Mouse (Mus musculus) liver, adult 2 months (tissue): ENCODE results near the gene Fancg. TPM values are rescaled to one million over a fixed set of nuclear protein-coding genes. Genes with fewer than 3 reads are reported as not detected.

ENCODE experiments used
- DNase-seq: peaks from one replicate; pipeline ENCODE4 v3.0.0-alpha.2; 2011; ENCODE audit warnings: low read depth, low spot score; ENCODE audit errors: extremely low read depth
- H3K27ac ChIP-seq: fragments of 200-500 bp; replicated peaks from 2 replicates; pipeline ENCODE4 v1.5.1; 2012; ENCODE audit warnings: low read depth, mild to moderate bottlenecking, control low read depth, inconsistent platforms, low read length; ENCODE audit not compliant: insufficient read depth
- H3K27me3 ChIP-seq: fragments of 200-500 bp; 2 replicates; pipeline ENCODE4 v1.6.1; 2012; ENCODE audit warnings: mild to moderate bottlenecking, moderate library complexity, low read length, inconsistent platforms; ENCODE audit not compliant: control insufficient read depth, insufficient read depth
- H3K36me3 ChIP-seq: fragments of 200-500 bp; 2 replicates; pipeline ENCODE4 v1.6.1; 2012; ENCODE audit warnings: low read length, inconsistent platforms; ENCODE audit not compliant: control insufficient read depth, insufficient read depth
- H3K4me1 ChIP-seq: fragments of 200-500 bp; 2 replicates; pipeline ENCODE4 v1.6.1; 2011; ENCODE audit warnings: low read length; ENCODE audit not compliant: control insufficient read depth, insufficient read depth
- H3K4me3 ChIP-seq: fragments of 200-500 bp; 2 replicates; pipeline ENCODE4 v1.5.1; 2011; ENCODE audit warnings: low read depth, mild to moderate bottlenecking, control low read depth, low read length, moderate library complexity; ENCODE audit not compliant: insufficient read depth
- H3K79me2 ChIP-seq: fragments of 200-500 bp; 2 replicates; pipeline ENCODE4 v1.6.1; 2012; ENCODE audit warnings: inconsistent platforms, mild to moderate bottlenecking, low read length, moderate library complexity; ENCODE audit not compliant: control insufficient read depth, insufficient read depth
- H3K9ac ChIP-seq: fragments of 200-500 bp; 2 replicates; pipeline ENCODE4 v1.6.1; 2012; ENCODE audit warnings: low read depth, mild to moderate bottlenecking, control low read depth, inconsistent platforms, low read length
- CTCF ChIP-seq: fragments of 200-500 bp; IDR thresholded peaks from 2 replicates; pipeline ENCODE4 v1.5.1; 2011; ENCODE audit warnings: low read depth, low read length, control low read depth
- POLR2A ChIP-seq: fragments of 200-500 bp; IDR thresholded peaks from 2 replicates; pipeline ENCODE4 v1.6.1; 2011; ENCODE audit warnings: low read length, control low read depth; ENCODE audit not compliant: insufficient read depth; ENCODE audit errors: extremely low read depth
- WGBS: fragments of 180-500 bp; shearing (Covaris S2); methylation state at CpG from one replicate; pipeline ENCODE4 v1.1.7; 2018; 5-methylcytosine and 5-hydroxymethylcytosine counted together
- polyA plus RNA-seq: library from polyadenylated mRNA; depleted of rRNA; stranded (reverse); fragments of >200 nt; gene quantifications from 2 replicates; pipeline ENCODE4 v1.2.3, GENCODE M21; 2012
- total RNA-seq: library from RNA; depleted of rRNA; stranded (reverse); fragments of >200 nt; gene quantifications from 2 replicates; pipeline ENCODE4 v1.2.3, GENCODE M21; 2014

Gene Fancg
- total and polyA plus RNA-seq, 2 experiments: 1.2 to 2.9 TPM

DNA sequence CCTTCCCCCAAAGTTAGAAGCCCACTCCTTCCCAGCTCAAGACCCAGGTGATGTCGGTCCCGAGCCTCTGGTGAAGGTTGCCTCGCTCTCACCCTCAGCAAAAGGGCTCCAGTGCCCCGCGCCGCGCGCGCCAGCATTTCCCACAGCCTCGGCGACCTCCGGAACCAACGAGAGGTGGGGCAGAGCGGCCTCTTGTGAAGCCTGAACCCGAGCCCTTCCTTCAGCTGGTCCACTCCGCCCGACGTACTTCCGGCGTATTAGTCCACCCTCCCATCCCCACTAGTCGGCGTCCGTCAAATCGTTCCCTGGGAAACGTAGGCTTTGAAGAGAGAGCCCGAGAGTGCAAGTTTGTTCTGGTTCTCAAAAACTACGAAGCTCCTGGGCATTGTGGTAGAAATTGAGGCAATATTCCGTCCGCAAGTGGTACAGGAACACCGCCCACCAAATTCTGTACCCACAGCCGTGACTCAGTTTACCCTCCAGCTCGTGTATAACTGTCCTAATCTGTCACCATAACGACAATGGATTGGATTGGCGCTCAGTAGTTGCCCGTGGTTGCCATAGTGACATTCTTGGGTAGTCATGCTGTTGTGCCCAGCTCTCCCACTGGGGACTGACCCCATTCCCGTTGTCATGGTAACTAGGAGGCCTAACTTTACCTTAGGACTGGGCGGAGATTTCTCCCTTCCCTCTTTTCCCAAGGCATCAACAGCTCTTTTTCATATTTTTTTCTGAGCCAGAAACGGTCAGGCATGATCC is 21.1 kb upstream of the Fancg start, which contains the start of gene Stoml2:
Gene Stoml2, minus strand, starts transcription at position 474 of the 759 bp plus-strand sequence.
- peak; percentile 83; the same call in 1 of the 2 replicates for TF ChIP-seq POLR2A
- TF ChIP-seq CTCF: peak; percentile 41
- H3K27ac ChIP-seq: peak within 1 kb of the TSS; percentile 78
- WGBS: under 1% methylated on average over 38 of the region's 38 CpGs
- peaks cover 7% of the 10 kb centered on the region; the same call in 1 of the 2 replicates for H3K36me3 ChIP-seq
- peak; percentile 90 for DNase-seq
- no peaks in the 10 kb centered on the region for H3K27me3 ChIP-seq
- peak within 1 kb of the TSS; percentile 73 for H3K4me3 ChIP-seq
- peak within 1 kb of the TSS; percentile 77 for H3K9ac ChIP-seq
- no peaks in the 10 kb centered on the region; the same call in 1 of the 2 replicates for H3K79me2 ChIP-seq
- H3K4me1 ChIP-seq: peaks cover 6% of the 10 kb centered on the region; the same call in 1 of the 2 replicates

- Histone ChIP-seq H3K4me3 (peak overlapping the region; percentile 73), H3K4me1 (peaks cover 6% of the 10 kb centered on the region; the same call in 1 of the 2 replicates), H3K9ac (peak overlapping the region; percentile 77), H3K27ac (peak overlapping the region; percentile 78), H3K79me2 (no peaks in the 10 kb centered on the region; the same call in 1 of the 2 replicates), H3K27me3 (no peaks in the 10 kb centered on the region), H3K36me3 (peaks cover 7% of the 10 kb centered on the region; the same call in 1 of the 2 replicates)
- no peak for TF ChIP-seq CTCF
- TF ChIP-seq POLR2A: no peak
- DNase-seq: no peak
- 1% methylated on average over 28 of the region's 28 CpGs for WGBS
Measured at GRCm38 (mm10) chr4:43030780-43031230, 20.5 kb upstream of the Fancg start.

DNA sequence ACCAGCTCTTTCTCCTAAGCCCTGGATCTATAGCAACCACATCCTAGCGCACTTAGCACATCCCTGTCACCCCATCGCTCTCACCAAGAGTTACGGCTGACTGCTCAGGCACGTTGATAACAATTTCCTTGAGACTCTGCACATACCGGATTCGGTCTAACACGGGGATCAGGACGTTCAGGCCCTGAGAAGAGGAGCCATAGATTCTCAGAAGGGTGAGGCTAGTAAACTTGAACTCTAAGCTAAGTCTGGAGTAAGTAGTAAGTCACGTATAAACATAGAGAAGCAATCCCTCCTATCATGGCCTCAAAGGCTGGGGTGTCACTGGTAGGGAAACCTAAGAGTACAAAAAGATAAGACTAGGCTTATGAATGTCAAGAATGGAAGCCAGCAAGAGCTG is 20.0 kb upstream of the Fancg start:
- WGBS: 70% methylated on average over 9 of the region's 9 CpGs
- Histone ChIP-seq H3K79me2 (no peaks in the 10 kb centered on the region; the same call in 1 of the 2 replicates), H3K4me1 (peaks cover 6% of the 10 kb centered on the region; the same call in 1 of the 2 replicates), H3K27me3 (no peaks in the 10 kb centered on the region), H3K36me3 (peaks cover 7% of the 10 kb centered on the region; the same call in 1 of the 2 replicates), H3K4me3 (peak overlapping the region; percentile 73), H3K9ac (peak overlapping the region; percentile 77), H3K27ac (peak overlapping the region; percentile 78; the same call in 1 of the 2 replicates)
- TF ChIP-seq POLR2A (no peak), CTCF (no peak)
- DNase-seq: no peak

DNA sequence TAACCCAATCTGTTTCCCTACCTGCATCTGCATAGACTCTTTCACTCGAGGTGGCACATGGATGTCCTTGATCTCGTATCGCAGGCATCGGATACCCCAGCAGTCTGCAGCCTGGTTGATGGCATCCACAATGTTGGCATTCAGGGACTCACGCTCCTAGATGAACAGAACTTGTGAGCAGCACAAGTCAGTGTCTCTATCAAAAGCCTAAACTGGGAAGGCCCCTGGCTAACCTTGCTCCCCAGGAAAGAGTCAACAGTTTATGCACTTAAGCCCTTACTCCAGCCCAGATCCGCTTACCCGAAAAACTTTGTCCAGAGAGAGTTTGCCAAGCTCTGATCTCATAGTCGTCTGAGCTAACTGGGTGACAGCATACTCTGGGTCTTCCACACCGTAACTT is 19.4 kb upstream of the Fancg start:
- Histone ChIP-seq H3K4me1 (peaks cover 11% of the 10 kb centered on the region), H3K9ac (no peak overlapping the region), H3K27ac (no peak overlapping the region), H3K27me3 (no peaks in the 10 kb centered on the region), H3K79me2 (no peaks in the 10 kb centered on the region; the same call in 1 of the 2 replicates), H3K36me3 (peaks cover 7% of the 10 kb centered on the region; the same call in 1 of the 2 replicates), H3K4me3 (no peak overlapping the region)
- DNase-seq: no peak
- no peak for TF ChIP-seq POLR2A
- no peak for TF ChIP-seq CTCF
- 77% methylated on average over 9 of the region's 9 CpGs for WGBS

DNA sequence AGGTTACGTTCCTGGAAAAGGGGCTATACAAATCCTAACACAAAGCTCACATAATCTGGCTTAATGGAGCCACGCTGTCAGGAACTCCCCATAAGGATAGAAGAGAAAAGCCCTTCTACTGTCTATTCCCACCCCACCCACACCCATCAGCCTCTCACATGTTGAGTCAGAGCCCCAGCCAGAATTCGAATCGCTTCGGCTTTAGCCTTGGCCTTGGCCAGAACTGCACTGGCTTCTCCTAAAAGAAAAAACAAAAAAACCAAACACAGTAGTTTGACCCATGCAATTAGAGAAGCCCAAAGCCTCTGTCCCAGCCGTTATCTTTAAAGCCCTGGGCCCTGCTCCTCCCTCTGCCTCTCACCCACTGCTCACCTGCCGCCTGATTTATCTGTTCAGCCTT is 18.8 kb upstream of the Fancg start:
- H3K27ac ChIP-seq: no peak overlapping the region
- H3K79me2 ChIP-seq: no peaks in the 10 kb centered on the region; the same call in 1 of the 2 replicates
- 94% methylated on average over 7 of the region's 7 CpGs for WGBS
- no peak overlapping the region for H3K4me3 ChIP-seq
- peaks cover 15% of the 10 kb centered on the region for H3K4me1 ChIP-seq
- H3K27me3 ChIP-seq: no peaks in the 10 kb centered on the region
- TF ChIP-seq POLR2A (no peak), CTCF (no peak)
- H3K36me3 ChIP-seq: peaks cover 7% of the 10 kb centered on the region; the same call in 1 of the 2 replicates
- H3K9ac ChIP-seq: no peak overlapping the region
- no peak for DNase-seq
